Mouse (Mus musculus): Measurements from ENCODE around the gene Tmem150a. TPM values are rescaled to one million over a fixed set of nuclear protein-coding genes. Genes with fewer than 3 reads are reported as not detected.

The Tmem150a gene
- polyA plus RNA-seq, 1 experiment from 2014 or later: 50.6 TPM

DNA sequence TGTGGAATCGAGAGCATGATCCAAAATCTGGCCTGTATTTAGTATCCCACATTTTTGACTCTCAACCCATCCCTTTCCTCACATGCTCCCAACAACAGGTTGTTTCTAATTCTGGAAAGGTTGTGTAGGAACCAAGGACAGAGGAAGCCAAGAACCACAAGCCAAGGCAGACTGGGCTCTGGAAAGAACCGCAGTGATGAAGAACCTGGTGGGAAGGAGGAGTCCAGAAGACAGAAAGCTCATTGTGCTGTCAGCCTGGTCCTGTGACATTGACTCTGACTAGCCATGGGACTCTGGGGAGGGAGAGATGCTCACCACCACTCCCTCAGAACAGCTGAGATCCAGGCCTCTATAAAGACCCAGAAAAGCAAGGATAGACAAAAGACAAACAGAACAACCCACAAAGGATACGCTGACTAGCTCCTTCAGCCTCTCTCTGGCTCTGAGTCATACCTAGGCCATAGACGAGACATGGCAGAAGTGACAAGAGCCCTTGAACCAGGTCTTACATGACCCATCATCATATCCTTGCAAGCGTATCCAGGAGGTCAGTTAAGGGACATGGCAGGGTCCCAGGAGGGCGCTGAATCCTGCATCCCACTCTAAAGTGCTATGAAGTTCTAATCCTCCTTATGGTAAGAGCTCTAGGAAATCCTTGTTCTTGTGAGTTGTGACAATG is 28.0 kb downstream of the Tmem150a start:
- Histone ChIP-seq H3K36me3 (ENCODE audit: insufficient read depth, low read length) (peaks cover 7% of the 10 kb centered on the region), H3K4me3 (replicated peaks; ENCODE audit: low read depth, low read length) (no peak overlapping the region), H3K27ac (no peak overlapping the region), H3K9me3 (replicated peaks; ENCODE audit: low read length) (no peaks in the 10 kb centered on the region), H3K4me2 (ENCODE audit: low read length) (no peak overlapping the region), H3K9ac (ENCODE audit: low read depth, low read length) (no peak overlapping the region), H3K4me1 (replicated peaks; ENCODE audit: insufficient read depth, low read length) (peaks cover 9% of the 10 kb centered on the region; the same call in 1 of the 2 replicates), H3K27me3 (ENCODE audit: insufficient read depth, low read length) (no peaks in the 10 kb centered on the region)
- WGBS: 83% methylated on average over 6 of the region's 6 CpGs
- DNase-seq (ENCODE audit: low spot score) (no peak), ATAC-seq (replicated peaks; ENCODE audit: low FRiP score, low read depth) (no peak)
- no peak for TF ChIP-seq CTCF (IDR thresholded peaks at IDR 0.05; ENCODE audit: low read depth)

- H3K9me3 ChIP-seq (replicated peaks; ENCODE audit: low read length): no peaks in the 10 kb centered on the region
- 92% methylated on average over 7 of the region's 7 CpGs for WGBS
- TF ChIP-seq CTCF (IDR thresholded peaks at IDR 0.05; ENCODE audit: low read depth): no peak
- no peak overlapping the region for H3K9ac ChIP-seq (ENCODE audit: low read depth, low read length)
- ATAC-seq (replicated peaks; ENCODE audit: low FRiP score, low read depth) (no peak), DNase-seq (ENCODE audit: low spot score) (no peak)
- H3K27me3 ChIP-seq (ENCODE audit: insufficient read depth, low read length): no peaks in the 10 kb centered on the region
- no peak overlapping the region for H3K4me3 ChIP-seq (replicated peaks; ENCODE audit: low read depth, low read length)
- no peak overlapping the region for H3K27ac ChIP-seq
- no peak overlapping the region for H3K4me2 ChIP-seq (ENCODE audit: low read length)
- peaks cover 7% of the 10 kb centered on the region for H3K36me3 ChIP-seq (ENCODE audit: insufficient read depth, low read length)
- H3K4me1 ChIP-seq (replicated peaks; ENCODE audit: insufficient read depth, low read length): peaks cover 15% of the 10 kb centered on the region; the same call in 1 of the 2 replicates
These were observed 28.7 kb downstream of the Tmem150a start for GRCm38 (mm10) chr6:72383952-72384351.

GRCm38 (mm10) chr6:72385258-72385657 is 30.0 kb downstream of the Tmem150a start:
- 84% methylated on average over 4 of the region's 4 CpGs for WGBS
- DNase-seq (ENCODE audit: low spot score): no peak
- ATAC-seq (replicated peaks; ENCODE audit: low FRiP score, low read depth): no peak
- no peaks in the 10 kb centered on the region for H3K27me3 ChIP-seq (ENCODE audit: insufficient read depth, low read length)
- H3K9ac ChIP-seq (ENCODE audit: low read depth, low read length): no peak overlapping the region
- H3K9me3 ChIP-seq (replicated peaks; ENCODE audit: low read length): no peaks in the 10 kb centered on the region
- H3K4me1 ChIP-seq (replicated peaks; ENCODE audit: insufficient read depth, low read length): peaks cover 18% of the 10 kb centered on the region; the same call in 1 of the 2 replicates
- H3K4me2 ChIP-seq (ENCODE audit: low read length): no peak overlapping the region
- no peak for TF ChIP-seq CTCF (IDR thresholded peaks at IDR 0.05; ENCODE audit: low read depth)
- peaks cover 7% of the 10 kb centered on the region for H3K36me3 ChIP-seq (ENCODE audit: insufficient read depth, low read length)
- H3K27ac ChIP-seq: no peak overlapping the region
- H3K4me3 ChIP-seq (replicated peaks; ENCODE audit: low read depth, low read length): no peak overlapping the region

DNA sequence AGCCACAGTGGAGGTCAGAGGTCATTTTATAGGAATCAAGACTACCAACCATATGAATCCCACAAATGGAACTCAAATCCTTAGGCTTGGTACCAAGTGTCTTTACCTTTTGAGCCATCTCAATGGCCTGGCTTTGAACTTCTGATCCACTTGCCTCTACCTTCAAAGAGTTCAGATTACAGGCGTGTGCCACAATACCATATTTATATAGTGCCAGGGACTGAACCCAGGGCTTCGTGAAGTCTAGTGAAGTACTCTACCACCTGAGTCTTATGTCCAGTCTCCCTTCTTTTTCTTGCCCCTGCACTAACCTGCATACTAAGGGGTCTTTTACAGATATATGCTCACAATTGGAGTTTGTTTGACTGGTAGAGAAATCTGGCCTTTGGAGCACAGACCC is 31.3 kb downstream of the Tmem150a start:
- WGBS: 98% methylated on average over 2 of the region's 2 CpGs
- DNase-seq (ENCODE audit: low spot score): no peak
- Histone ChIP-seq H3K4me2 (ENCODE audit: low read length) (no peak overlapping the region), H3K9ac (ENCODE audit: low read depth, low read length) (no peak overlapping the region), H3K4me3 (replicated peaks; ENCODE audit: low read depth, low read length) (no peak overlapping the region), H3K27me3 (ENCODE audit: insufficient read depth, low read length) (no peaks in the 10 kb centered on the region), H3K4me1 (replicated peaks; ENCODE audit: insufficient read depth, low read length) (peaks cover 27% of the 10 kb centered on the region; the same call in 1 of the 2 replicates), H3K36me3 (ENCODE audit: insufficient read depth, low read length) (peaks cover 7% of the 10 kb centered on the region), H3K9me3 (replicated peaks; ENCODE audit: low read length) (no peaks in the 10 kb centered on the region), H3K27ac (no peak overlapping the region)
- TF ChIP-seq CTCF (IDR thresholded peaks at IDR 0.05; ENCODE audit: low read depth): no peak
- ATAC-seq (replicated peaks; ENCODE audit: low FRiP score, low read depth): no peak

DNA sequence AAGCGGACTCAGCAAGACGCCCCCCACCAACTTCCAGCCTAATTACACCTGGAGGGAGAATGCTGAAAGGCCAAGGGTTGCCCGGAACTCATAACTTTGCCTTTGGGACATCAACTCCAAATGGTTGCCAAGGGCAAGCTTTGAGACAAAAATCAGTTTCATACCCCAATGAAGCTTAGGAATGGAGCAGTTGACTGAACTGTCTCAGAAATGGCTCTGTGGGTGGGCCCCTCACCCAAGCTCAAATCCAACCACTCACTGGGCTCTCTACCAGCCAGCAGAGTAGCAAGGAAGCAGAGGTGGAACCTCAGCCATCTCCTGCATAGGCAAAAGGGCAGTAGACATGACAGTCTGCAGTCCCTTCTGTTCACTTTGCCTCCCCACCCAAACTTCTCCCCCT is 32.6 kb downstream of the Tmem150a start:
- 62% methylated on average over 3 of the region's 3 CpGs for WGBS
- Histone ChIP-seq H3K27me3 (ENCODE audit: insufficient read depth, low read length) (no peaks in the 10 kb centered on the region), H3K4me2 (ENCODE audit: low read length) (no peak overlapping the region), H3K27ac (no peak overlapping the region), H3K4me3 (replicated peaks; ENCODE audit: low read depth, low read length) (no peak overlapping the region), H3K36me3 (ENCODE audit: insufficient read depth, low read length) (peaks cover 7% of the 10 kb centered on the region), H3K9me3 (replicated peaks; ENCODE audit: low read length) (no peaks in the 10 kb centered on the region), H3K9ac (ENCODE audit: low read depth, low read length) (no peak overlapping the region), H3K4me1 (replicated peaks; ENCODE audit: insufficient read depth, low read length) (peaks cover 27% of the 10 kb centered on the region; the same call in 1 of the 2 replicates)
- DNase-seq (ENCODE audit: low spot score): no peak
- no peak for ATAC-seq (replicated peaks; ENCODE audit: low FRiP score, low read depth)
- TF ChIP-seq CTCF (IDR thresholded peaks at IDR 0.05; ENCODE audit: low read depth): no peak

DNA sequence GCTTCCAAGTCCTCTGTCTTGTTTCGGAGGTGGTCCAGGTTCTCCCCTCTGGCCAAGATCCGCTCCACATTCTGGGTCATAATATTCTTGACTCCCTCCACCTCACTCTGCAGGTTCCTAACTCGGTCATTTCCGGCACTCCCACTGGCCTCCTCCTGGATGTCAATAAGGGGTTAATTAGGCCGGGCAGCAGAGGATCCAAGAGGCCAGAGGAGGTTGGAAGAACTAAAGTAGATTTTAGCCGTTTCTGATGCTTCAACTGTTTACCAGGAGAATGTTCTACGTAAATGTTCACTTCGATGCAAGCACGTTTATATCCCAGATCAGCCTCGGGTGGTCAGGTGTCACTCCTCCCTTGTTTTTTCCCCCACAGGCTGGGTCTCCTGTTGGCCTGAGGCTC is 33.0 kb downstream of the Tmem150a start:
- Histone ChIP-seq H3K9me3 (replicated peaks; ENCODE audit: low read length) (no peaks in the 10 kb centered on the region), H3K36me3 (ENCODE audit: insufficient read depth, low read length) (peaks cover 7% of the 10 kb centered on the region), H3K27me3 (ENCODE audit: insufficient read depth, low read length) (no peaks in the 10 kb centered on the region), H3K27ac (no peak overlapping the region), H3K4me3 (replicated peaks; ENCODE audit: low read depth, low read length) (no peak overlapping the region), H3K4me2 (ENCODE audit: low read length) (no peak overlapping the region), H3K9ac (ENCODE audit: low read depth, low read length) (no peak overlapping the region), H3K4me1 (replicated peaks; ENCODE audit: insufficient read depth, low read length) (peaks cover 27% of the 10 kb centered on the region; the same call in 1 of the 2 replicates)
- ATAC-seq (replicated peaks; ENCODE audit: low FRiP score, low read depth) (no peak), DNase-seq (ENCODE audit: low spot score) (no peak)
- WGBS: 53% methylated on average over 10 of the region's 10 CpGs
- TF ChIP-seq CTCF (IDR thresholded peaks at IDR 0.05; ENCODE audit: low read depth): no peak

Measured in kidney, postnatal 0 days (tissue).